Comparison of ENCODE assay signal across 9 mouse cellular contexts in genomic region chr6:32320254-32320653, GRCm38 (mm10).
DNase-seq lines count a peak whose midpoint lies in the region; TF ChIP-seq lines count a peak whose summit lies in the region.
"Had no signal": no experiment of that assay in that cellular context is flagged by ENCODE, and none has a peak within 500 bp of the region (broad histone marks: within the 10 kb centered on the region; RNA-seq: fewer than 3 reads in every experiment).

No protein-coding gene starts in this region.

- 23% methylated on average over 3 of the region's 3 CpGs for WGBS in heart, embryonic 10.5 days

- H3K9me3 ChIP-seq in heart, embryonic 10.5 days: no peaks in the 10 kb centered on the region
- H3K9me3 ChIP-seq: midbrain, embryonic 12.5 days had no signal

- TF ChIP-seq CTCF in testis, adult 2 months (IDR thresholded peaks at IDR 0.05; ENCODE audit: control insufficient read depth, insufficient read depth, insufficient replicate concordance, low read depth, low read length): peak; percentile 54; the same call in 1 of the 2 replicates

- peak; percentile 41 to 50 for DNase-seq in heart, postnatal 14 days
- DNase-seq in heart, embryonic 10.5 days (ENCODE audit: low spot score): no peak
- DNase-seq in testis, postnatal 14 days (ENCODE audit: low spot score): no peak
- DNase-seq in adrenal gland, postnatal 25 days: peak; percentile 60
- peak; percentile 58 for DNase-seq in retina, embryonic 14.5 days (ENCODE audit: low spot score)
- no peak for DNase-seq in right cerebral cortex, postnatal 14 days
- no peak for DNase-seq in frontal cortex, postnatal 14 days (ENCODE audit: low spot score in 2 of 2)

- no peak for TF ChIP-seq POLR2A in testis, adult 2 months (IDR thresholded peaks at IDR 0.05; ENCODE audit: control insufficient read depth, low read depth, low read length)

- intact Hi-C loops in heart, postnatal 14 days (cut with DNase I): loop anchor here (2.0 kb wide), 2 partner anchors 381 to 659 kb away; no protein-coding TSS in a partner anchor

- H3K4me3 ChIP-seq in heart, embryonic 10.5 days: no peak overlapping the region
- H3K4me3 ChIP-seq in testis, adult 2 months (ENCODE audit: control insufficient read depth, low read depth, low read length): no peak overlapping the region
- H3K4me3 ChIP-seq: midbrain, embryonic 12.5 days had no signal

- no peak overlapping the region for H3K27ac ChIP-seq in heart, embryonic 10.5 days
- no peak overlapping the region for H3K27ac ChIP-seq in testis, adult 2 months (ENCODE audit: control insufficient read depth, insufficient read depth, low read depth, low read length)
- H3K27ac ChIP-seq: midbrain, embryonic 12.5 days had no signal

- no peaks in the 10 kb centered on the region for H3K36me3 ChIP-seq in heart, embryonic 10.5 days
- no peaks in the 10 kb centered on the region for H3K36me3 ChIP-seq in testis, adult 2 months (ENCODE audit: control insufficient read depth, insufficient read depth, low read length)
- H3K36me3 ChIP-seq: midbrain, embryonic 12.5 days had no signal

- H3K4me1 ChIP-seq in heart, embryonic 10.5 days: 0 out of 2 replicates have a peak, but pooled peaks cover 8% of the 10 kb centered on the region
- H3K4me1 ChIP-seq in testis, adult 2 months (ENCODE audit: control insufficient read depth, insufficient read depth, low read length): no peaks in the 10 kb centered on the region
- H3K4me1 ChIP-seq: midbrain, embryonic 12.5 days had no signal

- no peaks in the 10 kb centered on the region for H3K27me3 ChIP-seq in heart, embryonic 10.5 days (ENCODE audit: insufficient read depth, poor library complexity, severe bottlenecking)
- H3K27me3 ChIP-seq in testis, adult 2 months (ENCODE audit: control insufficient read depth, insufficient read depth, low read length): no peaks in the 10 kb centered on the region
- H3K27me3 ChIP-seq: midbrain, embryonic 12.5 days had no signal

Comparison
In these comparisons a context has a peak if more than half of its experiments do, and no peak if none do; other contexts are left out.
1. DNase-seq: peak in heart, postnatal 14 days (2 of 2), adrenal gland, postnatal 25 days (single experiment) and retina, embryonic 14.5 days (single experiment); none in heart, embryonic 10.5 days (single experiment), testis, postnatal 14 days (single experiment), right cerebral cortex, postnatal 14 days (single experiment) and frontal cortex, postnatal 14 days (0 of 2).